Mouse (Mus musculus) embryonic fibroblast, embryonic 13.5 days (primary cell): ENCODE results near the gene Atpaf2. TPM values are rescaled to one million over a fixed set of nuclear protein-coding genes. Genes with fewer than 3 reads are reported as not detected.

ENCODE experiments used
- H3K27ac ChIP-seq: 2 replicates; pipeline ENCODE4 v1.5.1; 2012; ENCODE audit warnings: low read length, control low read depth, inconsistent platforms; ENCODE audit not compliant: insufficient read depth
- H3K4me1 ChIP-seq: 2 replicates; pipeline ENCODE4 v1.6.1; 2011; ENCODE audit warnings: low read length; ENCODE audit not compliant: control insufficient read depth, insufficient read depth
- H3K4me3 ChIP-seq: 2 replicates; pipeline ENCODE4 v1.5.1; 2011; ENCODE audit warnings: mild to moderate bottlenecking, control low read depth, low read length; ENCODE audit not compliant: insufficient read depth
- CTCF ChIP-seq: IDR thresholded peaks from 2 replicates; pipeline ENCODE4 v1.5.1; 2011; ENCODE audit warnings: mild to moderate bottlenecking, control low read depth, low read length, moderate library complexity, borderline replicate concordance; ENCODE audit not compliant: insufficient read depth
- POLR2A ChIP-seq: IDR thresholded peaks from 2 replicates; pipeline ENCODE4 v1.6.1; 2011; ENCODE audit warnings: low read depth, mild to moderate bottlenecking, control low read depth, low read length, moderate library complexity
- polyA plus RNA-seq: library from polyadenylated mRNA; stranded (reverse); fragments of >200 nt; gene quantifications from 2 replicates; pipeline ENCODE4 v1.2.4, GENCODE M21; 2011; ENCODE audit warnings: low read depth; ENCODE audit not compliant: missing spikeins, insufficient read length

The Atpaf2 gene
- polyA plus RNA-seq, 1 experiment = 28.8 TPM

GRCm38 (mm10) chr11:60435133-60435532, 16.9 kb upstream of the Atpaf2 start:
- no peak overlapping the region for H3K27ac ChIP-seq
- H3K4me1 ChIP-seq = peaks cover 3% of the 10 kb centered on the region; the same call in 1 of the 2 replicates
- no peak for TF ChIP-seq POLR2A
- no peak for TF ChIP-seq CTCF
- no peak overlapping the region for H3K4me3 ChIP-seq

GRCm38 (mm10) chr11:60433501-60433900, 15.2 kb upstream of the Atpaf2 start:
- TF ChIP-seq POLR2A (no peak), CTCF (no peak)
- Histone ChIP-seq H3K27ac (no peak overlapping the region), H3K4me1 (peaks cover 3% of the 10 kb centered on the region; the same call in 1 of the 2 replicates), H3K4me3 (no peak overlapping the region)

- TF ChIP-seq CTCF = no peak
- no peak for TF ChIP-seq POLR2A
- Histone ChIP-seq H3K4me3 (no peak overlapping the region), H3K4me1 (no peaks in the 10 kb centered on the region), H3K27ac (no peak overlapping the region)
Observed at GRCm38 (mm10) chr11:60427628-60428027, 9.4 kb upstream of the Atpaf2 start.

- H3K4me1 ChIP-seq = no peaks in the 10 kb centered on the region
- TF ChIP-seq POLR2A = no peak
- TF ChIP-seq CTCF = no peak
- H3K27ac ChIP-seq = no peak overlapping the region
- no peak overlapping the region for H3K4me3 ChIP-seq
Observed at GRCm38 (mm10) chr11:60426417-60426816, 8.2 kb upstream of the Atpaf2 start.

GRCm38 (mm10) chr11:60423006-60423405, 4.7 kb upstream of the Atpaf2 start:
- H3K4me3 ChIP-seq = no peak overlapping the region
- H3K27ac ChIP-seq = no peak overlapping the region
- TF ChIP-seq POLR2A (no peak), CTCF (no peak)
- 0 out of 2 replicates have a peak, but pooled peaks cover 2% of the 10 kb centered on the region for H3K4me1 ChIP-seq

- no peak for TF ChIP-seq POLR2A
- TF ChIP-seq CTCF = no peak
- H3K27ac ChIP-seq = no peak overlapping the region
- H3K4me3 ChIP-seq = no peak overlapping the region
Observed at GRCm38 (mm10) chr11:60422046-60422668, 3.9 kb upstream of the Atpaf2 start.

GRCm38 (mm10) chr11:60418473-60418803, 181 bp upstream of the Atpaf2 start:
- H3K4me1 ChIP-seq = peaks cover 5% of the 10 kb centered on the region; the same call in 1 of the 2 replicates
- H3K4me3 ChIP-seq = peak overlapping the region; percentile 71
- no peak for TF ChIP-seq CTCF
- no peak for TF ChIP-seq POLR2A
- H3K27ac ChIP-seq = no peak overlapping the region

More at GRCm38 (mm10) chr11:60422046-60422668, 3.9 kb upstream of the Atpaf2 start:
- 0 out of 2 replicates have a peak, but pooled peaks cover 2% of the 10 kb centered on the region for H3K4me1 ChIP-seq

GRCm38 (mm10) chr11:60416963-60417716, 1.1 kb downstream of the Atpaf2 start, which contains the start of gene Gid4:
Gene Gid4 (plus strand): TSS chr11:60417145.
- TF ChIP-seq CTCF = no peak
- peak; percentile 61 for TF ChIP-seq POLR2A
- Histone ChIP-seq H3K4me3 (peak within 1 kb of the TSS; percentile 71), H3K27ac (peak within 1 kb of the TSS; percentile 22)

GRCm38 (mm10) chr11:60416590-60416962, 1.7 kb downstream of the Atpaf2 start:
- TF ChIP-seq POLR2A (no peak), CTCF (no peak)
- peak overlapping the region; percentile 69 for H3K4me3 ChIP-seq
- no peak overlapping the region for H3K27ac ChIP-seq
- H3K4me1 ChIP-seq = peaks cover 5% of the 10 kb centered on the region; the same call in 1 of the 2 replicates

More at GRCm38 (mm10) chr11:60416963-60417716, 1.1 kb downstream of the Atpaf2 start, which contains the start of gene Gid4:
- H3K4me1 ChIP-seq = peaks cover 5% of the 10 kb centered on the region; the same call in 1 of the 2 replicates

- TF ChIP-seq CTCF (no peak), POLR2A (no peak)
Observed at GRCm38 (mm10) chr11:60412921-60413320, 5.3 kb downstream of the Atpaf2 start.

More at GRCm38 (mm10) chr11:60412921-60413320, 5.3 kb downstream of the Atpaf2 start:
- Histone ChIP-seq H3K4me1 (peaks cover 3% of the 10 kb centered on the region; the same call in 1 of the 2 replicates), H3K4me3 (no peak overlapping the region), H3K27ac (no peak overlapping the region)
